Mouse (Mus musculus) gastrocnemius, postnatal 10 days (tissue): ENCODE results near the gene Sh3bp4. TPM values are rescaled to one million over a fixed set of nuclear protein-coding genes. Genes with fewer than 3 reads are reported as not detected.

Source experiments
- DNase-seq: peaks from one replicate; pipeline ENCODE4 v3.0.0; 2021; ENCODE audit warnings: mixed read lengths
- total RNA-seq, 2 experiments: library from RNA; stranded (reverse); gene quantifications; 2 replicates each; pipeline ENCODE4 v1.2.3; 2021

Sh3bp4 gene
- total RNA-seq, 2 experiments from 2014 or later, result 7.3 to 10.3 TPM

DNA sequence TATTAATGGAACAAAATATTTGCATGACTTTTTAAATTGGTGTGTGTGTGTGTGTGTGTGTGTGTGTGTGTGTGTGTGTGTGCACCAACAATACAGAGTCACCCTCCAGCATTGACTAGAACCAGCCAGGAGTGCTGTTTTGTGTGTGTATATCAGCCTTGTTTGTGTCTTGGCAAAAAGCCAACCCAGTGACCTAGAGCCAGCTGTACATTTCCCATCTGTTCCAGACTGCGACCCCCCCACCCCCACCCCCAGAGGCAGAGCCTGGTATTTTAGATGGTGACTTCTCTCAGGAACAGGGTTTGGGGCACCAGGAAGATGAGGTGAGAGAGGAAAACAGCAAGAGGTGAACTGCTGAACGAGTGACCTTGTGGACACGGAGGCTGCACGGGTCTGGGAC is 24.2 kb downstream of the Sh3bp4 start:
- DNase-seq, result no peak

DNA sequence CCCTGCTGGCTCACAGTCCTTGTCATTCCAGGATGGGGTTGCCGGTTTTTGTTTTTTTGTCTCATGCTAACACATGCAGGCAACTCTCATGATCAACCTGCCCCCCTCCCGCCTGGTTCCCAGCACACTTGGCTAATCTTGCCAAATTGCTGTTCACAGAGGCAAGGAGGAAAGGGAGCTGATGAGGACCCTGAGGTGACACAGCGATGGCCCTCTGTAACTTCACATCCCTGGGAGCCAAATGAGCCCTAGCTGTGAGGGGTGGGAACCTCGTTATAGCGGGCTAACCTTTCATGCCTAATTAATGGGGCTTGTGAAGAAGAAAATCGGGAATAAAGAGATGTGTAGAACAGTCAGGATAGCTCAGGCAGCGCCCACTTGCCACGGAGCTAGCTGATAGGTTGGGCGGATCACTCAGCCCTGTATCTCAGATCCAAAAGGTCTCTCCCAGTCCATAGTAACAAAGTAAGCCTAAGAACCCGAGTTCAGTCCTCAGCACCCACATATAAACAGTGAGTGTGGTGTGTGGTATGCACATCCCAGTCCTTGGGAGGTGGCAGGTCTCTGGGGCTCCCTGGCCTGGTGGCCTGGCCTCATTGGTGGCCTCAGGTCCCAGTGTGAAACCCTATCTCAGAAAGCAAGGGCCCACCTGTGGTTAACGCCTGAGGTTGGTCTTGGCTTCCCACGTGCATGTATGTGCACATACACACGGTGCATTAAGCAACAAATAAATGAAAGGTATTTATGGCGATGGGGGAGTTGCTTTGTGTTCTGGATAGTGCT is 25.6 kb downstream of the Sh3bp4 start:
- no peak for DNase-seq

DNA sequence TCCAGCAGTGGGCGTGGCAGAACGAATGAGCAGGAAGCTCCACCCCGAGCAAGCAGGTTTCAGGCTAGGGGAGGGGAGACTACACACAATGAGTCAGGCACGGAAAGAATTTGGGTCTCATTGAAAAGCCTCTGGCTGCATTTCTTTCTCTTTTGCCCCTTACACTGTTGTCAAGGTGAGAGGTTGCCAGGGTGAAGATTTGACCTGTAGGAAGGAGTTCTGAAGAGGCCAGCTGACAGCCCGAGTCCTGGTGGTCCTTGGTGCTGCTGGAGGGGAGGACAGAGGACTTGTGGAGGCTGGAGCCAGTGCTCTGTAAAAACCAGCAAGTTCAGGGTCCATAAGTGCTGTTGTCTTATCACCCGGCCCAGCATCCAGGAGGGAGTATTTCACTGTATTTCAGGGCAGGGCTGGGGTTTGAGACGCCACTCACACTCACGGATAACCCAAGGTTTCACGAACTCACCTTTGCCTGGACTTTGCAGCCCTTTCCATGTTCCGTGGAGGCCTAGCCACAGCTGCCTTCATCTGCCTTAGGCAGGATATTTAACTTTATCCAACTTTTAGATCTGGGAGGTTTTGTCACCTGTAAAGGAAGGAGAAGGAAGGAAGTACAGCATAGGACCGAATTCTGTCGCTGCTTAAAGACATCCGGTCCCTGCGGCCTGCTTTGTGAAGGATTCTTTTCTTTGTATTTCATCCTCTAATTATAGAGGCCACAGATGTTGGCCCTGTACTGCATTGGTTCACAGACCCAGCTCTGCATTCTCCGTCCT is 32.2 kb downstream of the Sh3bp4 start:
- no peak for DNase-seq

DNA sequence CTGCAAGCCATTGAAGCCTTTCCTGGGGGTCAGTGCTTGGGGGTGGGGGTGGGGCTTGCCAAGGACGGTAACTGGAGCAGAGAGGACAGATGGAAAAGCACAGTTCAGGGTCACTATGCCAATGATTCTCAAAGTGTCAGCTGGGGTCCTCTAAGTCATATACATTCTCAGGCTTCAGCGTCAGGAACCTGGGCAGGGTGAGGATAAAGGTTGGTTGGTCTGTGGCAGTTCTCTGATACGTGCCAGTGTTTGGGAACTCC is 32.7 kb downstream of the Sh3bp4 start:
- no peak for DNase-seq

GRCm38 (mm10) chr1:89103505-89103904 is 33.3 kb downstream of the Sh3bp4 start:
- DNase-seq, result no peak

DNA sequence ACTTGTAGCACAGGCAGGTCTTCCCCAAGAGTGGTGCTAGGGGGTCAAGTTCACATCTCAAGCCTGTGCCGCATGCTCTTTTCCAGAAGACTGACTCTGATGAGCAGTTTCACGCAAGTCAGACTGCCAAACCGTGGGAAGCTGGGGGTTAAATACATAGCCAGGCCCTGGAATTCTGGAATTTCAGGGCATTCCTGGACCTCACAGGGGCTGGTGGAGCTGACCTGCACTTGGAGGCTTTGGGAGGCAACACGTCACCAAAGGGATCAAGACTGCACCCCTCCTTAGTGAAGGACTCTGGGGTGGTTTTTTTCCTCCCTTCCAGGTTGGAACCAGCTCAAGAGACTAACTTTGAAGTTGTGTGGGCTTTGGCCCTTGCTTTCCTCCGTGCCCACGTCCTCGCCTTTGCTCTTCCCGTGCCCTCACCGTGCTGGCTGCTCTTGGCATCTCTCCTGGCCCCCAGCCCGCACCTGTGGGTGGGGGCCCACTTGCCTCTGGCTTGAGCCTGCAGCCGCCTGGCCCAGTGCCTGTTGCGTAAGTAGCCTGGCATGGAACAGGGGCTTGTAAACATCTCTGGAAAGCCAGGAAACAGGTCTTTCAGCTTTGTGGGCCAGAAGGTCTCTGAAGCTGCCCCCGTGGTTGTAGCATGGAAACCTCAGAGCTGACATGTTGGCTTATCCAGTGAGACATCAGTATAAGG is 34.0 kb downstream of the Sh3bp4 start:
- no peak for DNase-seq

GRCm38 (mm10) chr1:89105891-89106830 is 35.9 kb downstream of the Sh3bp4 start:
- no peak for DNase-seq

GRCm38 (mm10) chr1:89107466-89107865 is 37.3 kb downstream of the Sh3bp4 start:
- DNase-seq, result no peak

DNA sequence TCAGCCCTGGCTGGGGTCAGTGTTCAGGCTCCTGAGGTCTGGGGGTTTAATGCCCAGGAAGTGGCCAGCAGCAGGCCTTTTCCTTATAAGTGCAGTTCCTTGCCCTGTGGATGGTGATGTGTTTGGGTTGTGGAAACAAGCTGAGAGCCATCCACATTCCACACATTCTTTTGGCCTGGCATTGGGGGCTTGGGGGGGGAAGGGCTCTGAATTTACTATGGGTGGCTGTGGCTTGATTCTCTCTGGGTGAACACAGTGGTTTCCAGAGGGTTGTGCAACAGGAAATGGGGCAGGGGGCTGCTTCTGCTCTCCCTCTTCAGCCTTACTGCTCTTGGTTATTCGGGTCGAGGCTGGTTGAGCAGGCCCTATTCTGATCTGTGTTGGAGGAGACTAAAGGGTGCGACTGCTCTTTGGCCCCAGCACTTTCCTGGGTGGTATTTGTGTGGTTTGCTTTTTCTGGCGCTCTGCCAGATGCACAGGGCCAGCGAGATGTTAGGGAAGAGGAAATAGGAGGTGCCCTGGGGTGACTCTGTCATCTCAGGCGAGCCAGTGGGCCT is 38.2 kb downstream of the Sh3bp4 start:
- no peak for DNase-seq

DNA sequence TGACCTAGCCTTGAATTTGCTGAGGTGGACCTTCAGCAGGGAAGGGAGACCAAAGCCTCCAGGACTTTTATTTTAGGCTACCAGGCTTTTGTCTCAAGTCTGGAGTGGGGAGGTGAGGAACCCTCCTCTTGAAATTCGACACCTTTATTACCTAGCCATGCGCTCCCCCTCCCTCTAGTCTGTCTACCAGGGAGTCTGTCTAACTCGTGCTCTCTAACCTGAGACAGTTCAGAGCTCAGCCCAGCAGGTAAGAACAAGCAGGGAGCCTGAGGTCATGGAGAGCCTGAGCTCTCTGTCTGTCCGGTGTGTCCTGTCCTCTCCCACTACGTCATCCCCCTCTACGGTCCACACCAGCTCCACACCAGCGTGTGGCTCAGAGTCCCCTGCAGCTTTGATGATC is 39.6 kb downstream of the Sh3bp4 start:
- no peak for DNase-seq

- DNase-seq, result no peak
These were observed 40.7 kb downstream of the Sh3bp4 start for GRCm38 (mm10) chr1:89110767-89111534.

- no peak for DNase-seq
These were observed 42.3 kb downstream of the Sh3bp4 start for GRCm38 (mm10) chr1:89112544-89112943.

- no peak for DNase-seq
These were observed 43.5 kb downstream of the Sh3bp4 start for GRCm38 (mm10) chr1:89113731-89114130.

DNA sequence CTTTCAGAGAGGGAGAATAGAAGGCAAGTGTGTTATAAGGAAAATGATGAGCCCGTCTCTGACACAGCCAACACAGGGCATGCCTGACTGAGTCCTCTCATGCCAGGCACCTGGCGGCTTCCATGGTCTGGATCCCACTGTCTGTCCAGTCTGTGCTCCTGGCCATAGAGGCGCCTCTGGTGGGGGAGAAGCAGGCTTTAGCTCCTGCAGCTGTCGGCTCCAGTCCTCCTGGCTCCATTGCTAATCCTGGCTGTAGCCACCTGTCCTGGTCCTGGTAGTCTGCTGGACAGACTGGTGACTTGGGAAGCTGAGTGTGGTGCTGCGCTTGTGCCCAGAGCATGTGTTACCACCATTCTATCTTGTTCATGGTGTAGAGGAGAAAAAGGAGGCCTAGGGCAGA is 46.8 kb downstream of the Sh3bp4 start:
- no peak for DNase-seq

- DNase-seq, result no peak
These were observed 47.9 kb downstream of the Sh3bp4 start for GRCm38 (mm10) chr1:89118076-89118475.

GRCm38 (mm10) chr1:89118836-89119235 is 48.6 kb downstream of the Sh3bp4 start:
- DNase-seq, result no peak

GRCm38 (mm10) chr1:89120290-89120689 is 50.1 kb downstream of the Sh3bp4 start:
- no peak for DNase-seq

DNA sequence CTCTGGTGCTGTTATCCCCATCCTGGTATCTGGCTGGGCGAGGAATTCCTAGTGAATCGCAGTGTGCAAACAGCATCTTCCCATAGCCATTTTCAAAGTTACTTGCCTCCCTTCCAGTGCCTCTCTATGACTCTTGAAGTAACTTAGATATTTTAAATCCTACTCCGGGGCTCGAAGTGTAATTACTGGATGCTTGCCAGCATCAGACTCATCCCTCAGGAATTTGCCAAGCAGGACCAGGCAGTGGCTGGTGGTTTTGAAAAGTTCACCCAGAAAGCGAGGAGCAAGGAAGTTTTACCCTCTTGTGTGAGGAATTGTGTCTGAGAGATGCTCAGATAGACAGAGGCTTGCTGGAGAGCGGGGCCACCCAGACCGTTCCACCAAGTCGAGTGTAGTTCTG is 51.3 kb downstream of the Sh3bp4 start:
- DNase-seq, result no peak

DNA sequence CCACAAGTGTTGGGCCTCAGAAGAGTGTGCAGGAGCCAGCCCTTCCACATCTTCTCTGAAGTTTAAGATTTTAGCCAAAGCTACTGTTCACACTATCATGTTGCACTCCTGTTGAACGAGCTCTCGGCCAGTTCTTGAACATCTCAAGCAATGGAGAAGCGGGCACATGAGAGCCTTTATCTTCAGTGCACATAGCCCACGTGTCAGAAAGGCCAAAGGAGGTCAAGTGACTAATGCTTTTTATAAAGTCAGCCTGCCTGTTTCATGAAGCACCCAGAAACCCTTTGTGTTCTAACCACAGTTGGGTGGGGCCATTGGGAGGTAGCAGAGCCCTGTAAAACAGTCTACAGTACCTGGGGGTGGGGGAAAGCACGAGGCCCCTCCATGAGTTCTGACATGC is 52.2 kb downstream of the Sh3bp4 start:
- no peak for DNase-seq

- no peak for DNase-seq
These were observed 53.9 kb downstream of the Sh3bp4 start for GRCm38 (mm10) chr1:89124076-89124475.

- DNase-seq, result no peak
These were observed 56.9 kb downstream of the Sh3bp4 start for GRCm38 (mm10) chr1:89127163-89127562.
